Mouse (Mus musculus) hindbrain, embryonic 14.5 days (tissue): Measurements from ENCODE around the gene Lrmda. TPM values are rescaled to one million over a fixed set of nuclear protein-coding genes. Genes with fewer than 3 reads are reported as not detected.
"Not testable (repeated sequence)": the region's sequence is repeated elsewhere in the genome, so short reads cannot be mapped to it uniquely, and the experiment has no call there.

Source experiments
- ATAC-seq: fragments of 200-750 bp; cut with Nextera tagmentation; 2 replicates; pipeline ENCODE4 v1.8.0; 2017; ENCODE audit warnings: moderate number of reproducible peaks, mild to moderate bottlenecking, moderate TSS enrichment, moderate library complexity; ENCODE audit not compliant: low FRiP score
- DNase-seq: peaks from one replicate; pipeline ENCODE4 v3.0.0-alpha.2; 2015; ENCODE audit warnings: low spot score
- H3K27ac ChIP-seq: fragments of 300-500 bp; sonication (generic); 2 replicates; pipeline ENCODE4 v1.5.1; 2014; ENCODE audit warnings: mild to moderate bottlenecking, moderate library complexity
- H3K27me3 ChIP-seq: fragments of 300-500 bp; sonication (generic); 2 replicates; pipeline ENCODE4 v1.6.1; 2014; ENCODE audit warnings: mild to moderate bottlenecking, low read length, mixed read lengths; ENCODE audit not compliant: control insufficient read depth, insufficient read depth
- H3K36me3 ChIP-seq: fragments of 300-500 bp; sonication (generic); replicated peaks from 2 replicates; pipeline ENCODE4 v1.6.1; 2014; ENCODE audit not compliant: control insufficient read depth, insufficient read depth
- H3K4me1 ChIP-seq: fragments of 300-500 bp; sonication (generic); replicated peaks from 2 replicates; pipeline ENCODE4 v1.6.1; 2014; ENCODE audit warnings: antibody characterized with exemption, low read length, mixed read lengths; ENCODE audit not compliant: control insufficient read depth, insufficient read depth
- H3K4me2 ChIP-seq: fragments of 300-500 bp; sonication (generic); replicated peaks from 2 replicates; pipeline ENCODE4 v1.6.1; 2014; ENCODE audit warnings: mild to moderate bottlenecking, moderate library complexity
- H3K4me3 ChIP-seq: fragments of 300-500 bp; sonication (generic); replicated peaks from 2 replicates; pipeline ENCODE4 v1.5.1; 2014; ENCODE audit warnings: mild to moderate bottlenecking, low read length
- H3K9ac ChIP-seq: fragments of 300-500 bp; sonication (generic); 2 replicates; pipeline ENCODE4 v1.6.1; 2014
- H3K9me3 ChIP-seq: fragments of 300-500 bp; sonication (generic); 2 replicates; pipeline ENCODE4 v1.6.1; 2016; ENCODE audit warnings: low read length; ENCODE audit not compliant: control insufficient read depth
- WGBS: fragments of 180-500 bp; shearing (Covaris S2); extraction: QIAGEN DNeasy Blood & Tissue Kit; methylation state at CpG from one replicate; pipeline ENCODE4 v1.1.7; 2014; 5-methylcytosine and 5-hydroxymethylcytosine counted together
- polyA plus RNA-seq: library from polyadenylated mRNA; unstranded; fragments of >200 nt; fragmentation: Nextera tagmentation; extraction: Ambion mirVana; gene quantifications from 2 replicates; pipeline ENCODE4 v1.2.1, GENCODE M21; 2014

The Lrmda gene
- polyA plus RNA-seq, 1 experiment from 2014 or later: 0.64 TPM

- Histone ChIP-seq H3K27ac (no peak overlapping the region), H3K27me3 (no peaks in the 10 kb centered on the region), H3K4me2 (no peak overlapping the region), H3K36me3 (no peaks in the 10 kb centered on the region), H3K9me3 (no peaks in the 10 kb centered on the region), H3K4me1 (no peaks in the 10 kb centered on the region), H3K4me3 (no peak overlapping the region), H3K9ac (no peak overlapping the region)
- no peak for ATAC-seq
- no peak for DNase-seq
- WGBS: 83% methylated on average over 4 of the region's 4 CpGs
Measured at GRCm38 (mm10) chr14:22586281-22586680, 566.8 kb downstream of the Lrmda start.

- no peaks in the 10 kb centered on the region for H3K36me3 ChIP-seq
- no peaks in the 10 kb centered on the region for H3K27me3 ChIP-seq
- ATAC-seq: no peak
- H3K9ac ChIP-seq: no peak overlapping the region
- no peak overlapping the region for H3K4me2 ChIP-seq
- WGBS: 80% methylated on average over 4 of the region's 4 CpGs
- no peaks in the 10 kb centered on the region for H3K9me3 ChIP-seq
- no peak overlapping the region for H3K27ac ChIP-seq
- H3K4me3 ChIP-seq: no peak overlapping the region
- DNase-seq: no peak
- no peaks in the 10 kb centered on the region for H3K4me1 ChIP-seq
Measured at GRCm38 (mm10) chr14:22586796-22587195, 567.3 kb downstream of the Lrmda start.

GRCm38 (mm10) chr14:22587285-22587957, 567.9 kb downstream of the Lrmda start:
- H3K27me3 ChIP-seq: no peaks in the 10 kb centered on the region
- H3K4me1 ChIP-seq: no peaks in the 10 kb centered on the region
- 71% methylated on average over 4 of the region's 4 CpGs for WGBS
- no peak overlapping the region for H3K9ac ChIP-seq
- H3K36me3 ChIP-seq: no peaks in the 10 kb centered on the region
- no peak for DNase-seq
- no peaks in the 10 kb centered on the region for H3K9me3 ChIP-seq
- H3K27ac ChIP-seq: no peak overlapping the region
- no peak overlapping the region for H3K4me2 ChIP-seq
- ATAC-seq: no peak
- H3K4me3 ChIP-seq: no peak overlapping the region

- no peak overlapping the region for H3K4me3 ChIP-seq
- no peak for ATAC-seq
- no peak overlapping the region for H3K4me2 ChIP-seq
- H3K36me3 ChIP-seq: no peaks in the 10 kb centered on the region
- H3K27ac ChIP-seq: no peak overlapping the region
- H3K9me3 ChIP-seq: no peaks in the 10 kb centered on the region
- no peaks in the 10 kb centered on the region for H3K4me1 ChIP-seq
- DNase-seq: no peak
- H3K9ac ChIP-seq: no peak overlapping the region
- H3K27me3 ChIP-seq: no peaks in the 10 kb centered on the region
- WGBS: 89% methylated on average over 4 of the region's 4 CpGs
Measured at GRCm38 (mm10) chr14:22587958-22588296, 568.4 kb downstream of the Lrmda start.

GRCm38 (mm10) chr14:22588394-22588793, 568.9 kb downstream of the Lrmda start:
- ATAC-seq, DNase-seq, H3K27me3 ChIP-seq, H3K36me3 ChIP-seq, H3K9ac ChIP-seq, H3K4me1 ChIP-seq, H3K4me3 ChIP-seq, H3K27ac ChIP-seq, H3K9me3 ChIP-seq, H3K4me2 ChIP-seq: not testable (repeated sequence)
- WGBS: 88% methylated on average over 1 of the region's 1 CpGs

GRCm38 (mm10) chr14:22589503-22590215, 570.1 kb downstream of the Lrmda start:
- H3K4me3 ChIP-seq: no peak overlapping the region
- no peaks in the 10 kb centered on the region for H3K36me3 ChIP-seq
- no peaks in the 10 kb centered on the region for H3K4me1 ChIP-seq
- WGBS: 33% methylated on average over 7 of the region's 7 CpGs
- no peak overlapping the region for H3K9ac ChIP-seq
- H3K27ac ChIP-seq: no peak overlapping the region
- DNase-seq (no peak), ATAC-seq (no peak)
- no peaks in the 10 kb centered on the region for H3K27me3 ChIP-seq
- H3K4me2 ChIP-seq: no peak overlapping the region
- H3K9me3 ChIP-seq: no peaks in the 10 kb centered on the region

GRCm38 (mm10) chr14:22591186-22591585, 571.7 kb downstream of the Lrmda start:
- DNase-seq: no peak
- Histone ChIP-seq H3K27ac (no peak overlapping the region), H3K27me3 (no peaks in the 10 kb centered on the region), H3K9me3 (no peaks in the 10 kb centered on the region), H3K4me2 (no peak overlapping the region), H3K9ac (no peak overlapping the region), H3K36me3 (no peaks in the 10 kb centered on the region), H3K4me3 (no peak overlapping the region), H3K4me1 (no peaks in the 10 kb centered on the region)
- ATAC-seq: no peak
- 78% methylated on average over 2 of the region's 2 CpGs for WGBS

- no peak for ATAC-seq
Measured at GRCm38 (mm10) chr14:22597508-22597907, 578.0 kb downstream of the Lrmda start.

GRCm38 (mm10) chr14:22598638-22599037, 579.1 kb downstream of the Lrmda start:
- no peaks in the 10 kb centered on the region; the same call in 1 of the 2 replicates for H3K4me1 ChIP-seq
- no peaks in the 10 kb centered on the region for H3K27me3 ChIP-seq
- WGBS: 43% methylated on average over 5 of the region's 5 CpGs
- no peaks in the 10 kb centered on the region for H3K36me3 ChIP-seq
- no peak for ATAC-seq
- no peak overlapping the region for H3K4me2 ChIP-seq
- no peak overlapping the region for H3K27ac ChIP-seq
- H3K4me3 ChIP-seq: no peak overlapping the region
- DNase-seq: no peak
- H3K9me3 ChIP-seq: 0 out of 2 replicates have a peak, but pooled peaks cover 7% of the 10 kb centered on the region
- H3K9ac ChIP-seq: no peak overlapping the region

More at GRCm38 (mm10) chr14:22597508-22597907, 578.0 kb downstream of the Lrmda start:
- WGBS: 54% methylated on average over 2 of the region's 2 CpGs
- Histone ChIP-seq H3K36me3 (no peaks in the 10 kb centered on the region), H3K9ac (no peak overlapping the region), H3K4me2 (no peak overlapping the region), H3K27me3 (no peaks in the 10 kb centered on the region), H3K27ac (no peak overlapping the region), H3K4me3 (no peak overlapping the region), H3K4me1 (no peaks in the 10 kb centered on the region; the same call in 1 of the 2 replicates), H3K9me3 (0 out of 2 replicates have a peak, but pooled peaks cover 7% of the 10 kb centered on the region)
- no peak for DNase-seq
